Mouse (Mus musculus) myocyte (in vitro differentiated cells): Measurements from ENCODE around the gene Rpl31.

Source experiments
- E2F4 ChIP-seq: IDR thresholded peaks from one replicate; pipeline ENCODE4 v1.6.1; 2011; ENCODE audit warnings: mild to moderate bottlenecking, control low read depth, moderate library complexity; ENCODE audit not compliant: insufficient read depth
- MYOD1 ChIP-seq, 3 experiments: IDR thresholded peaks; one replicate each; pipeline ENCODE4 v1.6.1; 2011; ENCODE audit warnings: control low read depth in 2 of 3, low read depth in 2 of 3, mild to moderate bottlenecking in 2 of 3, moderate library complexity in 1 of 3; ENCODE audit not compliant: insufficient read length in 2 of 3, control insufficient read depth in 1 of 3
- POLR2A ChIP-seq: IDR thresholded peaks from one replicate; pipeline ENCODE4 v1.6.1; 2011; ENCODE audit warnings: low read depth, mild to moderate bottlenecking, control low read depth, moderate library complexity; ENCODE audit not compliant: insufficient read length
- REST ChIP-seq: IDR thresholded peaks from one replicate; pipeline ENCODE4 v1.6.1; 2011; ENCODE audit warnings: mild to moderate bottlenecking, control low read depth, moderate library complexity; ENCODE audit not compliant: insufficient read depth, insufficient read length
- USF1 ChIP-seq: IDR thresholded peaks from one replicate; pipeline ENCODE4 v1.6.1; 2011; ENCODE audit warnings: low read depth, mild to moderate bottlenecking, control low read depth, moderate library complexity

GRCm38 (mm10) chr1:39399228-39399627 is 31.6 kb downstream of the Rpl31 start:
- TF ChIP-seq POLR2A = no peak
- no peak for TF ChIP-seq E2F4
- no peak for TF ChIP-seq MYOD1 (IDR thresholded peaks at IDR 0.05; ENCODE audit: control insufficient read depth in 1 of 3, insufficient read length in 2 of 3, low read depth in 2 of 3)
- TF ChIP-seq USF1 = no peak
- no peak for TF ChIP-seq REST
